Mouse (Mus musculus) embryo, embryonic 10 days (tissue): ENCODE measurements at regions not wholly inside any gene's neighbourhood (a gene's known extent, or its start where the extent isn't known, plus 50 kb on each side); places are given as distances from the start of the nearest gene placed in this dataset.
"Not testable (repeated sequence)": the region's sequence is repeated elsewhere in the genome, so short reads cannot be mapped to it uniquely, and the experiment has no call there.

Experiments
- DNase-seq: peaks from one replicate; pipeline ENCODE4 v3.0.0-alpha.2; 2015; ENCODE audit warnings: low spot score

DNA sequence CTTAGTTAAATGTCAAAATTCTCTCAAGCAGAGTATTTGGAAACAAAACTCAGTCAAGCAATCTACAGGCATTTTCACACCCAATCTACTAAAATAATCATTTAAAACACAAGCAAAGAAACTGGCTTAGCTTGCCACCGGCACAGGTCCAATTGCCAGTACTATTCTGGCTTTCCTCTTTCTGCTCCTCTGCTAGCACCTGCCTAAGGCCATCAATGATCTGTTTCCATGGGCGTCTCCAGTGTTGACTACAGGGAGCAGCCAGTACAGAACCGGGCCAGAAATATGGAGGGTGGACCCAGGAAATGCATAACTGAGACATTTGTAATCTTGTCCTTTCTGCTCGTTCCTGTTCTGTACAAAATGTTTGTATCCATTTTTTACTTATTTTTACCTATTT, 96.4 kb upstream of the C6 start:
- DNase-seq = no peak

DNA sequence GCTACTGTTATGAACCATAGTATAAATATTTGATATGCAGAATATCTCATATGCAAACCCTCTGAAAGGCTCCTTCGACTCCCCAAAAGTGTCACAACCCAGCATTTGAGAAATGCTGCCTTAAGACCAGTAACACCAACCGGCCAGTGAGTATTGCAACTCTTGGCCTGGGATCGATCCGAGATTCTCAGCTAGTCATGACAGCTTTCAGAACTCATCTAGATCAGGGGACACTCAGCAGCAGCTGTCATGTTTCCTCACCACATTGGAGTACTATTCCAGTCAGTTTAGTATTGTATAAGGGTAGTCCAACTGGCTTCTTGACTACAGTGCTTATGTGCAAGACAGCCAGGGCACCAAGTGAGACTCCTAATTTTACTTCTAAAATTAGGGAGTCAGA, 85.3 kb upstream of the C6 start:
- DNase-seq = no peak

DNA sequence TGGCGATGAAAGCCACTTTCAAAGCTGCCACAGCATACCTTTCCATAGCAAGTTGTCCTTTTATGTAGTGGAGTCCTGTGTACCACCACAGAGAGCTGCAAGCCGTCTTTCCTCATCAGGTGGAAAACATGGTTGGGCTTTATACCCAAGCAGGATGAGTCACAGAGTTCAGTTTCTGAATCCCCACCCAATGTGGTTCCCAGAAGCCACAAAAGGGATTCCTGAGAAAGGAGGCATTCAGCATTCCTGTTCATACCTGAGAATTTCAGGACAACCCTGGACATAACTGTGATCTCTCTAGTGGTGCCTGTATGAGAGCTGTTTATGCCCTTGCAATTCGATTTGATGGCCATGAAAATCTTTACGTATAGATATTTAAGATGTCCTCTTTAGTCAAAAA, 84.1 kb upstream of the C6 start:
- peak; percentile 6 for DNase-seq

DNA sequence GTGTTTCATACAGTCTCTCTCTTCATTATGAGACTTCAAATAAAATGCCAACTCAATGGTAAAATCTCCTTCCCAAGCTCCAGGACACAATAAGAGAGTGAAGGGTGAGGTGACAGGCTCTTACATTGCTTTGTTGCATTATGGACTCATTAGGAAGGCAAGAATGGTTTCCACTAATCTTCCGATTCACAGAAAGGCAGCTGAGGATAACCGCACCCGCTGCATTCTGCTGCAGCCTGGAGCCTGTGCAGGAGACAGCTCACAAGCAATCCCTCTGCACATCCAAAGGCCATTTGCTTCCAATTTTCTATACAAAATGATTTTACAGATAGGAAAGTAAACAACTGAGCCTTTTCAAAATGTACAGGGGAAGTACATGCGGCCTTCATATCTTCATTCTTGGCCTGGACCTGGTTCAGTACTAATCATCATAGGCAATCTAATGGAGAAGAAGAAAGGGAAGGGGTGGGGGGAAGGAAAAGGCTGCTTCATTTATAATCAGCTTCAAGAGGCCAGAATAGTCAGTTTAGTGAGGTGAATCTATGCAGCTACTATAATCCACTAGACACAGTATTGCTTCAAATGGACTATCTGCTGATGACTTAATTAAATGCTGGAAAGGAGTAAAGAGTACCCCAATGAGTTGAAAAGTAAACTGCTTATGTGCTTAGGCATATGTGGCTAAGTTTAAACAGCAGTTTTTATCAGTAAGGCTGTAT, 82.9 kb upstream of the C6 start:
- peak; percentile 9 for DNase-seq

DNA sequence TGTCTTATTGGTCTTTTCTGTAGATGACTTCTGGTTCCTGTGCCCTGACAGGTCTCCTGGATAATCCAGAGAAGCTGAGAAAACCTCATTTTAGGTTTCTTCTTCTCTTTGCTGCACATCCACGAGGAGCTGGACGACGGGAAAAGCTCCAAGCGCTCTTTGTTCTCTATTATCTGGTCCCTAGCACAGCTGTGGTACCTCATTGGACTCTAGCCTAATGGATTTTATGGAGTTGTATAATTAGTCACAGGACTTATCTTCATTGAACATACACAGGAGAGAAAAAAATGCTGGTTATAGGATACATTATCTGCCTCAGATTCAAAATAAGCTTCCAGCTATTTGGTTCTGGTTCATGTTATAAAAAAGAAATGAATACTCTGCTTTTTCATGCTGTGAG, 78.3 kb upstream of the C6 start:
- DNase-seq = no peak

DNA sequence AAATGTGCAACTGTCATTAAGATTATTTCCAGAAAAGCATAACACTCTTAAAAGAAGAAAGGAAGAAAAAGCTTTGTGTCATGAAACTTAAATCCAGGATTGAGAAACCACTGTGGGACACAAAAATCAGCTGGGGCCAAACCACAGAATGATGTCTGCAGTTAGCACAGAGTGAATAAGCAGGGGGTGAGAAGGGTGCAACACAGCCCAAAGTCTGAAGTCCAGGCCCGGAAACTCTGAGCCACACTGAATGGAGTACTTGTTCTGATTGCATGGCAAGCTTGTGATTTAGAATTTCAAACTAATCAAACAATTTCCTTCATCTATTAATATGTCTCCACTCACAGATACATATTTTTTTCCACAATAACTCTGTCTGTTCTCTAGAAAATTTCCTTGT, 73.3 kb upstream of the C6 start:
- DNase-seq = no peak

DNA sequence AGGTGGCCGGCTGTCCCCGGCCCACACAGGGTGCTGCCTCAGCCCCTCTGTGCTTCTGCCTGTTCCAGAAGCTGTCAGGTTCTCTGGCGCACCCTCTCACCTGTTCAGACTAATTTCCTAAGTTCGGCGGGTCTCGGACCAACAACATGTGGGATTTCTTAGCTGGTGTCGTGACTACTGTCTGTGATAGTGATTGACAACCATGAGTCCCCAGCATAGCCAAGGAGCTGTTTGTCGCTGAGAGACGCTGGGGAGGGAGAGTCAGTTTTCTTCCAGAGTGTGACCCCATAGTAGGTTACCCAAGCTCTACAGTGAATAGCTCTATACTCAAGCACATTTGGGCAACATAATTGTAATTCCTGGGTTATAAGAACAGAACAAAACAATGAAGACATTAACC, 54.1 kb upstream of the C6 start:
- DNase-seq = not testable (repeated sequence)
